Mouse (Mus musculus): ENCODE data around the gene Snd1. TPM values are rescaled to one million over a fixed set of nuclear protein-coding genes. Genes with fewer than 3 reads are reported as not detected.

The Snd1 gene
- polyA plus RNA-seq, 1 experiment from 2014 or later, result 84.5 TPM

DNA sequence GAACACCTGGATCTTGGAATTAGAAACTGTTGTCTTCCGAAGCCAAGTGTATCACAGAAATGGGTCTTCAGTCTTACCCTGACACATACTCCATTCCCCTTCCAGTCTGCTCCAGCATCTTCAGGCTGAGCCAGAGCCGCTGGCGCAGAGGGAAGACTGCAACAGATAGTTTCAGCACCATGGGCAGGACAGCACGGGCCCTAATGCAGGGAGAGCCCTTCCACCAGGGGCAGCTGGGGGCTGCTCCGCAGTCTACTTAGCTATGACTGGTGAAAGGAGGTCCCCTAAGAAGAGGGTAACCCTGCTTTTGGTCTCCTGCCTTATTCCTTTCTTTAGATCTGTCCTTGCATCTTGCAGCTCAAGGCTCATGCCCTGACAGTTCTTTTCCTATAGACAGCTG, 24.5 kb upstream of the Snd1 start:
- ATAC-seq (ENCODE audit: low FRiP score, low TSS enrichment) (no peak), DNase-seq (no peak)
- WGBS, result 11% methylated on average over 5 of the region's 5 CpGs
- H3K9me3 ChIP-seq (ENCODE audit: control insufficient read depth, low read length), result no peaks in the 10 kb centered on the region
- no peaks in the 10 kb centered on the region for H3K36me3 ChIP-seq (ENCODE audit: control insufficient read depth, insufficient read depth, low read length)
- H3K27ac ChIP-seq (replicated peaks; ENCODE audit: low read depth, low read length), result no peak overlapping the region
- no peak overlapping the region for H3K4me3 ChIP-seq (replicated peaks; ENCODE audit: low read depth, low read length)
- no peak overlapping the region for H3K4me2 ChIP-seq (ENCODE audit: low read length)
- H3K27me3 ChIP-seq (ENCODE audit: control insufficient read depth, insufficient read depth, low read length), result peaks cover 15% of the 10 kb centered on the region
- no peak overlapping the region for H3K9ac ChIP-seq (replicated peaks; ENCODE audit: low read length)
- H3K4me1 ChIP-seq (ENCODE audit: control insufficient read depth, insufficient read depth, low read length), result no peaks in the 10 kb centered on the region

GRCm38 (mm10) chr6:28450977-28451376, 24.0 kb upstream of the Snd1 start:
- DNase-seq (no peak), ATAC-seq (ENCODE audit: low FRiP score, low TSS enrichment) (no peak)
- H3K4me3 ChIP-seq (replicated peaks; ENCODE audit: low read depth, low read length), result no peak overlapping the region
- H3K9me3 ChIP-seq (ENCODE audit: control insufficient read depth, low read length), result no peaks in the 10 kb centered on the region
- no peak overlapping the region for H3K4me2 ChIP-seq (ENCODE audit: low read length)
- 3% methylated on average over 12 of the region's 12 CpGs for WGBS
- peaks cover 15% of the 10 kb centered on the region for H3K27me3 ChIP-seq (ENCODE audit: control insufficient read depth, insufficient read depth, low read length)
- no peak overlapping the region for H3K9ac ChIP-seq (replicated peaks; ENCODE audit: low read length)
- H3K4me1 ChIP-seq (ENCODE audit: control insufficient read depth, insufficient read depth, low read length), result no peaks in the 10 kb centered on the region
- H3K27ac ChIP-seq (replicated peaks; ENCODE audit: low read depth, low read length), result no peak overlapping the region
- H3K36me3 ChIP-seq (ENCODE audit: control insufficient read depth, insufficient read depth, low read length), result no peaks in the 10 kb centered on the region

GRCm38 (mm10) chr6:28459221-28459668, 15.7 kb upstream of the Snd1 start:
- DNase-seq (no peak), ATAC-seq (ENCODE audit: low FRiP score, low TSS enrichment) (no peak)
- Histone ChIP-seq H3K27ac (replicated peaks; ENCODE audit: low read depth, low read length) (no peak overlapping the region), H3K27me3 (ENCODE audit: control insufficient read depth, insufficient read depth, low read length) (no peaks in the 10 kb centered on the region), H3K9me3 (ENCODE audit: control insufficient read depth, low read length) (no peaks in the 10 kb centered on the region), H3K4me2 (ENCODE audit: low read length) (no peak overlapping the region), H3K4me3 (replicated peaks; ENCODE audit: low read depth, low read length) (no peak overlapping the region), H3K9ac (replicated peaks; ENCODE audit: low read length) (no peak overlapping the region), H3K4me1 (ENCODE audit: control insufficient read depth, insufficient read depth, low read length) (no peaks in the 10 kb centered on the region), H3K36me3 (ENCODE audit: control insufficient read depth, insufficient read depth, low read length) (no peaks in the 10 kb centered on the region)

DNA sequence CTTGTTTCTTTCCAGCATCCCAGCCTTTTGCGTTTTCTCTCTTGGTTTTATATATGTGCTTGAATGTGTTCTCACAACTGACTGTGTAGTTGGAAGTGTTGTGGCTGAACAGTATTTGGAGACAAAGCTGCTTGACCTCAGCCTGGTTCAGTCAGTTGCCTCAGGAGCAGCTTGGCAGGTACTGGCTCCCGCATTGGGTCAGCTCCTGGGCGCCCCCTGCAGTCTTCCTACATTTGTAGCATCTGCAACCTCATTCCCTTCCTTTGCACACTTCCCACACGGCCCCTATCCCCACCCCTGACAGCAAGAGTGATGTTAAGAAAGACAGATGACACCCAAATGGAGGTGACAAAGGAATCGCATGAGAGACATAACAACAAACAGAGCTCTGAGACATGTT, 14.4 kb upstream of the Snd1 start:
- no peaks in the 10 kb centered on the region for H3K9me3 ChIP-seq (ENCODE audit: control insufficient read depth, low read length)
- no peak overlapping the region for H3K4me2 ChIP-seq (ENCODE audit: low read length)
- no peak overlapping the region for H3K27ac ChIP-seq (replicated peaks; ENCODE audit: low read depth, low read length)
- H3K9ac ChIP-seq (replicated peaks; ENCODE audit: low read length), result no peak overlapping the region
- H3K27me3 ChIP-seq (ENCODE audit: control insufficient read depth, insufficient read depth, low read length), result no peaks in the 10 kb centered on the region
- H3K4me1 ChIP-seq (ENCODE audit: control insufficient read depth, insufficient read depth, low read length), result no peaks in the 10 kb centered on the region
- no peak overlapping the region for H3K4me3 ChIP-seq (replicated peaks; ENCODE audit: low read depth, low read length)
- DNase-seq (peak; percentile 64), ATAC-seq (ENCODE audit: low FRiP score, low TSS enrichment) (no peak)
- 11% methylated on average over 5 of the region's 5 CpGs for WGBS
- no peaks in the 10 kb centered on the region for H3K36me3 ChIP-seq (ENCODE audit: control insufficient read depth, insufficient read depth, low read length)

- Histone ChIP-seq H3K4me2 (ENCODE audit: low read length) (no peak overlapping the region), H3K27ac (replicated peaks; ENCODE audit: low read depth, low read length) (no peak overlapping the region), H3K9ac (replicated peaks; ENCODE audit: low read length) (no peak overlapping the region), H3K9me3 (ENCODE audit: control insufficient read depth, low read length) (no peaks in the 10 kb centered on the region), H3K4me1 (ENCODE audit: control insufficient read depth, insufficient read depth, low read length) (no peaks in the 10 kb centered on the region), H3K4me3 (replicated peaks; ENCODE audit: low read depth, low read length) (no peak overlapping the region), H3K36me3 (ENCODE audit: control insufficient read depth, insufficient read depth, low read length) (no peaks in the 10 kb centered on the region), H3K27me3 (ENCODE audit: control insufficient read depth, insufficient read depth, low read length) (no peaks in the 10 kb centered on the region)
- WGBS, result 66% methylated on average over 6 of the region's 6 CpGs
- ATAC-seq (ENCODE audit: low FRiP score, low TSS enrichment) (no peak), DNase-seq (no peak)
Observed at GRCm38 (mm10) chr6:28464630-28465029, 10.3 kb upstream of the Snd1 start.

- no peaks in the 10 kb centered on the region for H3K4me1 ChIP-seq (ENCODE audit: control insufficient read depth, insufficient read depth, low read length)
- no peak overlapping the region for H3K4me3 ChIP-seq (replicated peaks; ENCODE audit: low read depth, low read length)
- DNase-seq (no peak), ATAC-seq (ENCODE audit: low FRiP score, low TSS enrichment) (no peak)
- H3K36me3 ChIP-seq (ENCODE audit: control insufficient read depth, insufficient read depth, low read length), result no peaks in the 10 kb centered on the region
- no peaks in the 10 kb centered on the region for H3K27me3 ChIP-seq (ENCODE audit: control insufficient read depth, insufficient read depth, low read length)
- H3K27ac ChIP-seq (replicated peaks; ENCODE audit: low read depth, low read length), result no peak overlapping the region
- H3K9me3 ChIP-seq (ENCODE audit: control insufficient read depth, low read length), result no peaks in the 10 kb centered on the region
- no peak overlapping the region for H3K9ac ChIP-seq (replicated peaks; ENCODE audit: low read length)
- H3K4me2 ChIP-seq (ENCODE audit: low read length), result no peak overlapping the region
- WGBS, result 77% methylated on average over 4 of the region's 4 CpGs
Observed at GRCm38 (mm10) chr6:28470017-28470602, 4.8 kb upstream of the Snd1 start.

DNA sequence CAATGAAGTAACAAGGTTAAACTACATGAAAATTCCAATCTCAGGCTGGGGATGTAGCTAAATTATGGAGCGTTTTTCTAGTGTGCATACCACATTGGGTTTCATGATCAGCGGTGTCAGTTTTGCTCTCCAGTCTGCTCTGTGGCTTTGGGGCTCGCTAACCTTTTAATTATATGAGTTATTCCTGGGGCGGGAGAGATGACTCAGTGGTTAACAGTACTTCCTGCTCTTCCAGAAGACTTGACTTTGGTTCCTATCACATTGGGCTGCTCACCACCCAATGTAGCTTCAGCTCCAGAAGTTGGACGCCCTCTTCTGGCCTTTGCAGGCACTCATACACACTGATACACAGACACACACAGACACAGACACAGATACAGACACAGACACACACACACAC, 4.3 kb upstream of the Snd1 start:
- Histone ChIP-seq H3K36me3 (ENCODE audit: control insufficient read depth, insufficient read depth, low read length) (no peaks in the 10 kb centered on the region), H3K9ac (replicated peaks; ENCODE audit: low read length) (no peak overlapping the region), H3K4me2 (ENCODE audit: low read length) (no peak overlapping the region), H3K4me1 (ENCODE audit: control insufficient read depth, insufficient read depth, low read length) (no peaks in the 10 kb centered on the region), H3K9me3 (ENCODE audit: control insufficient read depth, low read length) (no peaks in the 10 kb centered on the region), H3K27ac (replicated peaks; ENCODE audit: low read depth, low read length) (no peak overlapping the region), H3K4me3 (replicated peaks; ENCODE audit: low read depth, low read length) (no peak overlapping the region), H3K27me3 (ENCODE audit: control insufficient read depth, insufficient read depth, low read length) (no peaks in the 10 kb centered on the region)
- no peak for DNase-seq
- WGBS, result 82% methylated on average over 5 of the region's 5 CpGs
- ATAC-seq (ENCODE audit: low FRiP score, low TSS enrichment), result no peak

GRCm38 (mm10) chr6:28471284-28472035, 3.5 kb upstream of the Snd1 start:
- DNase-seq, result no peak
- ATAC-seq (ENCODE audit: low FRiP score, low TSS enrichment), result no peak
- H3K9ac ChIP-seq (replicated peaks; ENCODE audit: low read length), result no peak overlapping the region
- H3K9me3 ChIP-seq (ENCODE audit: control insufficient read depth, low read length), result no peaks in the 10 kb centered on the region
- no peaks in the 10 kb centered on the region for H3K4me1 ChIP-seq (ENCODE audit: control insufficient read depth, insufficient read depth, low read length)
- no peaks in the 10 kb centered on the region for H3K27me3 ChIP-seq (ENCODE audit: control insufficient read depth, insufficient read depth, low read length)
- 82% methylated on average over 9 of the region's 9 CpGs for WGBS
- H3K36me3 ChIP-seq (ENCODE audit: control insufficient read depth, insufficient read depth, low read length), result no peaks in the 10 kb centered on the region
- no peak overlapping the region for H3K27ac ChIP-seq (replicated peaks; ENCODE audit: low read depth, low read length)
- H3K4me2 ChIP-seq (ENCODE audit: low read length), result no peak overlapping the region
- no peak overlapping the region for H3K4me3 ChIP-seq (replicated peaks; ENCODE audit: low read depth, low read length)

- Histone ChIP-seq H3K27ac (replicated peaks; ENCODE audit: low read depth, low read length) (no peak overlapping the region), H3K9ac (replicated peaks; ENCODE audit: low read length) (no peak overlapping the region), H3K9me3 (ENCODE audit: control insufficient read depth, low read length) (no peaks in the 10 kb centered on the region), H3K36me3 (ENCODE audit: control insufficient read depth, insufficient read depth, low read length) (no peaks in the 10 kb centered on the region), H3K4me3 (replicated peaks; ENCODE audit: low read depth, low read length) (no peak overlapping the region), H3K4me2 (ENCODE audit: low read length) (no peak overlapping the region), H3K4me1 (ENCODE audit: control insufficient read depth, insufficient read depth, low read length) (no peaks in the 10 kb centered on the region), H3K27me3 (ENCODE audit: control insufficient read depth, insufficient read depth, low read length) (no peaks in the 10 kb centered on the region)
- ATAC-seq (ENCODE audit: low FRiP score, low TSS enrichment) (no peak), DNase-seq (no peak)
- WGBS, result 93% methylated on average over 4 of the region's 4 CpGs
Observed at GRCm38 (mm10) chr6:28474211-28474610, 728 bp upstream of the Snd1 start.
